In genomic region chr5:103697875-103698491, GRCm38 (mm10) we compare ENCODE assay signal across 18 mouse cellular contexts. TPM values are rescaled to one million over a fixed set of nuclear protein-coding genes. Genes with fewer than 3 reads are reported as not detected.
DNase-seq lines count a peak whose midpoint lies in the region; ATAC-seq lines count a peak whose summit lies in the region.
"Had no signal": no experiment of that assay in that cellular context is flagged by ENCODE, and none has a peak within 500 bp of the region (broad histone marks: within the 10 kb centered on the region; RNA-seq: fewer than 3 reads in every experiment).

No protein-coding gene starts in this region.

- ATAC-seq in megakaryocyte, adult 5-6 weeks (ENCODE audit: poor library complexity, severe bottlenecking), result no peak
- peak; percentile 48 for ATAC-seq in CD4-positive, CD25-positive, alpha-beta regulatory T cell, adult 4 months
- ATAC-seq: midbrain, embryonic 13.5 days had no signal

- peaks cover 66% of the 10 kb centered on the region for H3K4me1 ChIP-seq in megakaryocyte, embryonic 14.5 days

- DNase-seq in brain, adult 2 months (ENCODE audit: low read depth, low spot score), result peak; percentile 16
- DNase-seq in naive thymus-derived CD4-positive, alpha-beta T cell, adult 2 months (ENCODE audit: low read depth), result peak; percentile 44
- no peak for DNase-seq in ovary, adult 18-20 months (ENCODE audit: low spot score)
- DNase-seq in heart, adult 8-10 months (ENCODE audit: low spot score), result no peak
- DNase-seq: adrenal gland, postnatal 36 days; cerebellum, adult 11-12 months; embryo, embryonic 11 days; heart, adult 2 months; heart, postnatal 36 days; liver, embryonic 13.5 days; lung, postnatal 10 days had no signal

- H3K27me3 ChIP-seq in megakaryocyte, embryonic 14.5 days (replicated peaks), result no peaks in the 10 kb centered on the region

- H3K4me3 ChIP-seq in megakaryocyte, embryonic 14.5 days (replicated peaks), result peak overlapping the region; percentile 85
- H3K4me3 ChIP-seq: erythroblast, embryonic 14.5 days; heart, adult 2 months; liver, embryonic 13.5 days; midbrain, embryonic 13.5 days had no signal

- no peaks in the 10 kb centered on the region for H3K9me3 ChIP-seq in megakaryocyte, embryonic 14.5 days
- H3K9me3 ChIP-seq: liver, embryonic 13.5 days; midbrain, embryonic 13.5 days had no signal

- H3K36me3 ChIP-seq in megakaryocyte, embryonic 14.5 days (replicated peaks; ENCODE audit: low read length), result peaks cover 14% of the 10 kb centered on the region
- H3K36me3 ChIP-seq: liver, embryonic 13.5 days; midbrain, embryonic 13.5 days had no signal

RNA-seq across cellular contexts. Expression of gene Aff1, which starts 5.8 kb away (rescaled TPM):
- polyA plus RNA-seq in megakaryocyte, embryonic 14.5 days (2012; ENCODE audit: insufficient read depth, low replicate concordance), result 12.0 and 13.6 TPM in 2 replicates
- 45.0 and 51.0 TPM in 2 replicates for total RNA-seq in megakaryocyte, adult 5-6 weeks (2015)
- total RNA-seq in megakaryocyte, adult 5-6 weeks (2017), result 16.3 and 29.0 TPM in 2 replicates
- 10 to 100 TPM in 1 of 2 experiments, 1 to 10 TPM in 1; 9.4 to 18.2 TPM for polyA plus RNA-seq in CD4-positive, CD25-positive, alpha-beta regulatory T cell, adult 4 months (2017; shearing (Covaris generic))
- 10 to 100 TPM; 39.9 to 43.8 (median 42.7) TPM for total RNA-seq in heart, adult 8-10 months (2022)

RNA-seq across cellular contexts. Expression of gene 1700016H13Rik, which starts 42.2 kb away (rescaled TPM):
- polyA plus RNA-seq in megakaryocyte, embryonic 14.5 days (2012; ENCODE audit: insufficient read depth, low replicate concordance), result not detected in 2 replicates
- total RNA-seq in megakaryocyte, adult 5-6 weeks (2015), result not detected in 2 replicates
- total RNA-seq in megakaryocyte, adult 5-6 weeks (2017), result not detected in 2 replicates
- polyA plus RNA-seq in CD4-positive, CD25-positive, alpha-beta regulatory T cell, adult 4 months (2017; shearing (Covaris generic)), result not detected
- total RNA-seq in heart, adult 8-10 months (2022), result not detected
- total RNA-seq: adrenal gland, postnatal 36 days; heart, adult 2 months; heart, postnatal 36 days; left cerebral cortex, postnatal 25 days had no signal
- polyA plus RNA-seq: erythroblast, embryonic 14.5 days; small intestine, adult 2 months had no signal

Comparison
In these comparisons a context has a peak if more than half of its experiments do, and no peak if none do; other contexts are left out.
1. DNase-seq: peak in brain, adult 2 months (single experiment) and naive thymus-derived CD4-positive, alpha-beta T cell, adult 2 months (single experiment); none in ovary, adult 18-20 months (single experiment) and heart, adult 8-10 months (single experiment).